Mouse (Mus musculus): ENCODE results near the gene Ppm1e. TPM values are rescaled to one million over a fixed set of nuclear protein-coding genes. Genes with fewer than 3 reads are reported as not detected.

Ppm1e gene
- 0.35 and 0.45 TPM in 2 replicates for polyA plus RNA-seq (2015; fragmentation: Nextera tagmentation; extraction: Ambion mirVana)

GRCm38 (mm10) chr11:87358331-87359261, at the start of gene Ppm1e:
TSS of gene Ppm1e (minus strand) at chr11:87359023.

GRCm38 (mm10) chr11:87404876-87405275, 46.1 kb upstream of the Ppm1e start, which contains the start of the genes Rad51c and Tex14:
TSS of gene Rad51c (minus strand) at chr11:87404954.
TSS of gene Tex14 (plus strand) at chr11:87405065.

Other genes with a start within 250 kb of the Ppm1e start
- gene Ska2, start 249.8 kb downstream of the Ppm1e start, polyA plus RNA-seq (2015; fragmentation: Nextera tagmentation; extraction: Ambion mirVana), result 17.2 and 22.6 TPM in 2 replicates
- gene Trim37, start 231.9 kb downstream of the Ppm1e start, polyA plus RNA-seq (2015; fragmentation: Nextera tagmentation; extraction: Ambion mirVana), result 8.0 and 10.6 TPM in 2 replicates
- 1.5 and 1.7 TPM in 2 replicates for gene Rad51c, start 45.9 kb upstream of the Ppm1e start, polyA plus RNA-seq (2015; fragmentation: Nextera tagmentation; extraction: Ambion mirVana)
- 0.96 and 1.1 TPM in 2 replicates for gene Tex14, start 46.0 kb upstream of the Ppm1e start, polyA plus RNA-seq (2015; fragmentation: Nextera tagmentation; extraction: Ambion mirVana)
- not detected in 2 replicates for gene Gm11492, start 207.6 kb upstream of the Ppm1e start, polyA plus RNA-seq (2015; fragmentation: Nextera tagmentation; extraction: Ambion mirVana)
- gene Sept4, start 209.9 kb upstream of the Ppm1e start, polyA plus RNA-seq (2015; fragmentation: Nextera tagmentation; extraction: Ambion mirVana), result 27.8 and 30.6 TPM in 2 replicates
- gene Mtmr4, start 233.1 kb upstream of the Ppm1e start, polyA plus RNA-seq (2015; fragmentation: Nextera tagmentation; extraction: Ambion mirVana), result 10.4 and 13.4 TPM in 2 replicates